Mouse (Mus musculus) kidney, embryonic 16.5 days (tissue): Measurements from ENCODE around the gene Nav2. TPM values are rescaled to one million over a fixed set of nuclear protein-coding genes. Genes with fewer than 3 reads are reported as not detected.

Source experiments
- ATAC-seq: fragments of 200-750 bp; cut with Nextera tagmentation; 2 replicates; pipeline ENCODE4 v1.8.0; 2017; ENCODE audit warnings: moderate TSS enrichment; ENCODE audit not compliant: low FRiP score, low TSS enrichment
- H3K27ac ChIP-seq: fragments of 300-500 bp; sonication (generic); 2 replicates; pipeline ENCODE4 v1.5.1; 2014; ENCODE audit warnings: low read length
- H3K27me3 ChIP-seq: fragments of 300-500 bp; sonication (generic); 2 replicates; pipeline ENCODE4 v1.6.1; 2014; ENCODE audit warnings: low read length, control low read depth, mixed read lengths; ENCODE audit not compliant: insufficient read depth
- H3K36me3 ChIP-seq: fragments of 300-500 bp; sonication (generic); 2 replicates; pipeline ENCODE4 v1.6.1; 2014; ENCODE audit warnings: low read length, control low read depth, mixed read lengths; ENCODE audit not compliant: insufficient read depth
- H3K4me1 ChIP-seq: fragments of 300-500 bp; sonication (generic); 2 replicates; pipeline ENCODE4 v1.6.1; 2014; ENCODE audit warnings: low read length, control low read depth, mixed read lengths; ENCODE audit not compliant: insufficient read depth
- H3K4me2 ChIP-seq: fragments of 300-500 bp; sonication (generic); replicated peaks from 2 replicates; pipeline ENCODE4 v1.6.1; 2014; ENCODE audit warnings: low read depth, low read length
- H3K4me3 ChIP-seq: fragments of 300-500 bp; sonication (generic); 2 replicates; pipeline ENCODE4 v1.5.1; 2014; ENCODE audit warnings: mild to moderate bottlenecking, low read length
- H3K9ac ChIP-seq: fragments of 300-500 bp; sonication (generic); replicated peaks from 2 replicates; pipeline ENCODE4 v1.6.1; 2014; ENCODE audit warnings: low read length
- H3K9me3 ChIP-seq: fragments of 300-500 bp; sonication (generic); 2 replicates; pipeline ENCODE4 v1.6.1; 2016; ENCODE audit warnings: low read length, control low read depth
- WGBS: fragments of 180-500 bp; shearing (Covaris S2); extraction: QIAGEN DNeasy Blood & Tissue Kit; methylation state at CpG from one replicate; pipeline ENCODE4 v1.1.7; 2014; 5-methylcytosine and 5-hydroxymethylcytosine counted together
- polyA plus RNA-seq: library from polyadenylated mRNA; unstranded; fragments of >200 nt; fragmentation: Nextera tagmentation; extraction: Ambion mirVana; gene quantifications from 2 replicates; pipeline ENCODE4 v1.2.1, GENCODE M21; 2015

Nav2 gene
- polyA plus RNA-seq, 1 experiment from 2014 or later = 22.6 TPM

DNA sequence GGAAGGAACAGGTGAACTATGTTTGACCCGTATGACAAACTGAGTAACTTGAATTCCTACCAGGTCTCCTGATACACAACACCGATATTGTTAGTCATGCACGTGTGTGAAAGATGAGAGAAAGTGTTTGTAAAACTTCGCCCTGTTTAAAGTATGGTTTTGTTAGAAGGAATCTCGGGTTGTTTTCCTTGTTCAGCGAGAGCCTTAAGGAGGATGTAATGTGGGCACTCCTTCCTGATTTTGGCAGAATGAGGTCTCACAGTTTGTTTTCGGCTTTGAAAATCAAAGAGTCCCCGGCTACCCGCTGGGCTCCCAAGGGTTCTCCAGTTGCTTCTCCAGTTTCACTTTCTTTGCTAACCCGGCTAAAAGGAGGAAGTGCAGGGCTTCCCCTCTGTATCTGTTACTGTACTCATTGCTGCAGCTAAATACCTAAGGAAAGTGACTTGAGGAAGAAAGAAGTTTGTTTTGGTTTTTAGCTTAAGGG is 553.9 kb downstream of the Nav2 start:
- H3K9me3 ChIP-seq = no peaks in the 10 kb centered on the region
- peak; percentile 27; the same call in 1 of the 2 replicates for ATAC-seq
- no peaks in the 10 kb centered on the region for H3K27me3 ChIP-seq
- peak overlapping the region; percentile 55; the same call in 1 of the 2 replicates for H3K27ac ChIP-seq
- peaks cover 10% of the 10 kb centered on the region for H3K4me1 ChIP-seq
- H3K9ac ChIP-seq = no peak overlapping the region
- H3K36me3 ChIP-seq = peaks cover 11% of the 10 kb centered on the region
- H3K4me2 ChIP-seq = peak overlapping the region; percentile 47
- peak overlapping the region; percentile 31 for H3K4me3 ChIP-seq
- WGBS = 5% methylated on average over 10 of the region's 10 CpGs

GRCm38 (mm10) chr7:49467861-49468260 is 559.3 kb downstream of the Nav2 start:
- H3K4me1 ChIP-seq = peaks cover 7% of the 10 kb centered on the region; the same call in 1 of the 2 replicates
- no peaks in the 10 kb centered on the region for H3K9me3 ChIP-seq
- no peak overlapping the region for H3K9ac ChIP-seq
- H3K4me3 ChIP-seq = no peak overlapping the region
- peaks cover 11% of the 10 kb centered on the region for H3K36me3 ChIP-seq
- ATAC-seq = peak; percentile 73
- H3K4me2 ChIP-seq = no peak overlapping the region
- 14% methylated on average over 10 of the region's 10 CpGs for WGBS
- H3K27me3 ChIP-seq = no peaks in the 10 kb centered on the region
- no peak overlapping the region for H3K27ac ChIP-seq

- H3K36me3 ChIP-seq = peaks cover 11% of the 10 kb centered on the region
- H3K27ac ChIP-seq = no peak overlapping the region
- H3K9me3 ChIP-seq = no peaks in the 10 kb centered on the region
- no peak overlapping the region for H3K9ac ChIP-seq
- H3K4me1 ChIP-seq = peaks cover 7% of the 10 kb centered on the region; the same call in 1 of the 2 replicates
- no peak overlapping the region for H3K4me3 ChIP-seq
- H3K27me3 ChIP-seq = no peaks in the 10 kb centered on the region
- no peak for ATAC-seq
- WGBS = 78% methylated on average over 8 of the region's 8 CpGs
- no peak overlapping the region for H3K4me2 ChIP-seq
Observed at GRCm38 (mm10) chr7:49468492-49469205, 560.1 kb downstream of the Nav2 start.

- H3K27me3 ChIP-seq = no peaks in the 10 kb centered on the region
- no peak overlapping the region for H3K27ac ChIP-seq
- H3K4me1 ChIP-seq = peaks cover 7% of the 10 kb centered on the region; the same call in 1 of the 2 replicates
- H3K9ac ChIP-seq = no peak overlapping the region
- H3K4me3 ChIP-seq = no peak overlapping the region
- WGBS = 48% methylated on average over 3 of the region's 3 CpGs
- no peaks in the 10 kb centered on the region for H3K9me3 ChIP-seq
- H3K36me3 ChIP-seq = no peaks in the 10 kb centered on the region
- H3K4me2 ChIP-seq = no peak overlapping the region
- no peak for ATAC-seq
Observed at GRCm38 (mm10) chr7:49471278-49471677, 562.8 kb downstream of the Nav2 start.

GRCm38 (mm10) chr7:49475282-49475681 is 566.8 kb downstream of the Nav2 start:
- Histone ChIP-seq H3K4me1 (peaks cover 23% of the 10 kb centered on the region), H3K9me3 (no peaks in the 10 kb centered on the region), H3K4me2 (no peak overlapping the region), H3K36me3 (no peaks in the 10 kb centered on the region), H3K27ac (no peak overlapping the region), H3K27me3 (no peaks in the 10 kb centered on the region), H3K4me3 (no peak overlapping the region), H3K9ac (no peak overlapping the region)
- WGBS = 56% methylated on average over 6 of the region's 6 CpGs
- ATAC-seq = no peak

DNA sequence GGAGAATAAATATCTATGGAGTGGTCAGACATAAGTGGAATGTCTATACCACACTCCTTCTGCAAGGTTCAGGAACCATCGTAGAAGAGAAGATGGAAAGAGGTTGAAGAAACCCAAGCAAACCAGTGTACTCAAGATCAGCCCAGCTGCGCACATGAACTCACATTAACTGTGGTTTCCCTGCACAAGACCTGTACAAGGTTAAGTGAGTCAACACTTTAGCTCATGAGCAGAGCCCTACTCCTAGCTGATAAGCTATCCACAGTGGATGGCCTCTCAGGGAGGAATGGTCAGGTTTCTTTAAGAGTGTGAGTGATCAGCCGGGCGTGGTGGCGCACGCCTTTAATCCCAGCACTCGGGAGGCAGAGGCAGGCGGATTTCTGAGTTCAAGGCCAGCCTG is 567.6 kb downstream of the Nav2 start:
- Histone ChIP-seq H3K9me3 (no peaks in the 10 kb centered on the region), H3K4me3 (no peak overlapping the region), H3K9ac (no peak overlapping the region), H3K4me2 (no peak overlapping the region), H3K27ac (no peak overlapping the region), H3K27me3 (no peaks in the 10 kb centered on the region), H3K36me3 (no peaks in the 10 kb centered on the region), H3K4me1 (peaks cover 21% of the 10 kb centered on the region)
- 93% methylated on average over 8 of the region's 8 CpGs for WGBS
- 0 out of 2 replicates have a peak, but pooled peaks have one; percentile 14 for ATAC-seq

DNA sequence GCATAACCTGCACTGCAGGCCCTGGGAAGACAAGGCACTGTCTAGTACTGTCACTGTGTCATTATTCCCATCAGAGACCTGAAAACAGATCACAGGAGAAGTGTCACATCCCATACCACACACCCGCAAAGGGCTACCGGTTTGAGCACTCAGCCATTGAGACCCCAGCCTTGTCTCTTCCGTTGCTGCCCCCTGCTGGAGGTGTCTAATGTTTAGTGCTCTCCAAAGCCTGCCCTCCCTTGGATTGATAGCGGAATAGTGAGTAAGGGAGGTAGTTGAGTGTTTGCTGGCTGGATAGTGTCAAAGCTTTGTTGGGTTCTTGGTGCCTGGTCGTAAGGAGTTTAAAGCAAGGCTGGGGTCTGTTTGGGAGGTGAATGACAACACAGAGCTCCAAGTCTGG is 568.1 kb downstream of the Nav2 start:
- peaks cover 20% of the 10 kb centered on the region for H3K4me1 ChIP-seq
- no peaks in the 10 kb centered on the region for H3K27me3 ChIP-seq
- peak; percentile 33; the same call in 1 of the 2 replicates for ATAC-seq
- H3K36me3 ChIP-seq = no peaks in the 10 kb centered on the region
- H3K27ac ChIP-seq = peak overlapping the region; percentile 80
- H3K4me2 ChIP-seq = no peak overlapping the region
- no peaks in the 10 kb centered on the region for H3K9me3 ChIP-seq
- 51% methylated on average over 5 of the region's 5 CpGs for WGBS
- no peak overlapping the region for H3K4me3 ChIP-seq
- no peak overlapping the region for H3K9ac ChIP-seq

DNA sequence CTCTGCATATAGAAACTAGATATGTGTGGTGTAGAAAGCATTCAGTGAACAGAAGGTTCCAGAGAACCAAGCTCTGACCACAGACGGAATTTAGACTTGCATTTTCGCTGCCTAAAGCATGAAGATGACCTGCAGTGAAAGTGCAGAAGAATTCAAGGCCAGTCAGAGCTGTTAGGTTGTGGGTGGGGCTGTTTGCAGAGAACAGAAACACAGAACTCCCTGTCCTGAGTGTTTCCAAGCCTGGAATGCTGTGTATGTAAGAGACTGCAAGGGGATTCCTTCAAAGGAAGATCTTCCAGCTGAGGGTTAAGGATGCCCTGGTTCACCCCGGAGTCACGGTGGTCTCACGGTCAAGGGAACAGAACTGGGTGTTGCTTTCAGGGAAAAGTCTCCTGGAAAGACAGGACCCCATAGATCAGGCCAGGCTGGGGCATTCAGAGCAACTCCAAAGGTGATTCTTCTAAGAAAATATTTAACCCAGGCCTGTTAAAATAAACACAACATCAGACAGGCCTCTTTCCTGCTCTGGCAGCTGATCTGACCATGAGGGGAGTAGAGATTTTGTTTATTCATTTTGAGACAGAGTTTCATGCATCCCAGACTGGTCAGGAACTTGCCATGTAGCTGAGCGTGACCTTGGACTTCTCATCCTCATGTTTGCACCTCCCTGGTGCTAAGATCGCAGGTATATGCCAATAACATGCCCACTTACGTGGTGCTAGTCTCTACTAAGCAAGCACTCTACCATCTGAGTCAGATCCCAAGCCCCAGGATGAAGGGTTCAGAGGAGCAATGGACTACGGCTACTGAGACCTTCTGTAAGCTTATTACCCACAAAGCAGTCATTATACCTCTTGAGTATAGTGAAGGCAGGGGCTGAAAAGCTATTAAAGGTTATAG is 568.8 kb downstream of the Nav2 start:
- Histone ChIP-seq H3K27ac (peak overlapping the region; percentile 80), H3K4me2 (no peak overlapping the region), H3K9me3 (no peaks in the 10 kb centered on the region), H3K4me3 (no peak overlapping the region), H3K9ac (no peak overlapping the region), H3K4me1 (peaks cover 20% of the 10 kb centered on the region), H3K36me3 (no peaks in the 10 kb centered on the region), H3K27me3 (no peaks in the 10 kb centered on the region)
- WGBS = 48% methylated on average over 9 of the region's 9 CpGs
- ATAC-seq = peak; percentile 55

- ATAC-seq = no peak
- Histone ChIP-seq H3K27me3 (no peaks in the 10 kb centered on the region), H3K9me3 (no peaks in the 10 kb centered on the region), H3K4me2 (no peak overlapping the region), H3K4me3 (no peak overlapping the region), H3K4me1 (peaks cover 20% of the 10 kb centered on the region), H3K36me3 (no peaks in the 10 kb centered on the region), H3K9ac (no peak overlapping the region), H3K27ac (peak overlapping the region; percentile 80)
- WGBS = 22% methylated on average over 7 of the region's 7 CpGs
Observed at GRCm38 (mm10) chr7:49477976-49478349, 569.4 kb downstream of the Nav2 start.
